Mouse (Mus musculus) adrenal gland, postnatal 14 days (tissue): Measurements from ENCODE around the gene Zc3h4. TPM values are rescaled to one million over a fixed set of nuclear protein-coding genes. Genes with fewer than 3 reads are reported as not detected.
A peak's percentile ranks its signal among the peaks of the same experiment; 100 is the strongest.

ENCODE experiments used
- DNase-seq: peaks from one replicate; pipeline ENCODE4 v3.0.0; 2021; ENCODE audit warnings: mixed read lengths
- total RNA-seq: library from RNA; stranded (reverse); gene quantifications from 2 replicates; pipeline ENCODE4 v1.2.3, GENCODE M21; 2021

The Zc3h4 gene
- total RNA-seq, 1 experiment from 2014 or later = 37.4 TPM

DNA sequence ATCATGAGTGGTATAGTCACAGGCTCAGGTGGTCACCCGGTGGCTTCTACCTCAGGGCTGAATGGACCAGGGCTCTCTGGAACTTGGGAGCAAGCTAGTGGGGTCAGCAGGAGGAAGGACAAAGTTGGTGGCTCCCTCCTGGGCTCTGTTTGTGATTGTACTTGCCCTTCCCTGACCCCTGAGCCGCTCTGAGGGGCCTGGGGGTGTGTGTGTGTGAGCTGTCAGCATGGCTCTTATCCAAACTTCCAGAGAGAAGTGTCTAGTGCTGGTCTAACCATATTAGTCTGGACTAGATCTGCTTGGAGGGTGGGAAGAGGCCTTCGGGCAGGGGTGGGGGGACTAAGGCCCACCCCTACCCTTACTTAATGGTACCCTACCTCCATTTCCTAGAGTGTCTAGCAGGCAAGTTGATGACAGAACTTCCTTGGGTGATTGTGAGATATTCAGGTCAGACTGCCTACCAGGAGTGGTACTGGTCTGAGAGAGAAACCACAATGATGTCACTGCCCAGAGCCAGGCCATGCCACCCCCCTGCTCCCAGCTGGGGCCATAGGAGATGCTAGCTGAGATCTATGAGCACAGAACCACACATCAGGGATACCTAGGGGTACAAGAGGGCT, 32.8 kb downstream of the Zc3h4 start:
- no peak for DNase-seq

- no peak for DNase-seq
These were observed 34.4 kb downstream of the Zc3h4 start for GRCm38 (mm10) chr7:16435088-16435487.

GRCm38 (mm10) chr7:16441241-16441640, 40.5 kb downstream of the Zc3h4 start:
- DNase-seq = no peak

DNA sequence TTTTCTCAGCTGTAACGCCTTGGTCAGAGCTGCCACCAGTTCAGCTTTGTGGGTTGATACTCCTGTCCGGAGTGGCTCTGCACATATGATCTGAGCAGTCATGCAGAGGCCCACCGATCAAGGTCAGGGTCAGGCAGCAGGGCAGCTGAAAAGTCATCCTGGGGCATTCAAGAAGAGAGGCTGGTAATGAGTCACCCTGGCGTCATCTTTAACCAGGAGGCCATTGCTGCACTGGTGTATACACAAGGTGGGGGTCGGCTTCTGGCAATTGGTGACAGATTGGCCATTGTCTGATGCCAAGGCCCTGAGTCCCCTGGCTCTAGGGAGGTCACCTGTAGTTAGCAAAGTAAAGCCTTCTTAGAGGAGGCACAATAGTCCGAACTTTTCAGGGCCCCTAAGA, 50.9 kb downstream of the Zc3h4 start:
- DNase-seq = peak; percentile 64

- DNase-seq = peak; percentile 94
These were observed 51.9 kb downstream of the Zc3h4 start, which contains the start of gene Tmem160 for GRCm38 (mm10) chr7:16452587-16453073. Tmem160 (plus strand) TSS chr7:16452779.

DNA sequence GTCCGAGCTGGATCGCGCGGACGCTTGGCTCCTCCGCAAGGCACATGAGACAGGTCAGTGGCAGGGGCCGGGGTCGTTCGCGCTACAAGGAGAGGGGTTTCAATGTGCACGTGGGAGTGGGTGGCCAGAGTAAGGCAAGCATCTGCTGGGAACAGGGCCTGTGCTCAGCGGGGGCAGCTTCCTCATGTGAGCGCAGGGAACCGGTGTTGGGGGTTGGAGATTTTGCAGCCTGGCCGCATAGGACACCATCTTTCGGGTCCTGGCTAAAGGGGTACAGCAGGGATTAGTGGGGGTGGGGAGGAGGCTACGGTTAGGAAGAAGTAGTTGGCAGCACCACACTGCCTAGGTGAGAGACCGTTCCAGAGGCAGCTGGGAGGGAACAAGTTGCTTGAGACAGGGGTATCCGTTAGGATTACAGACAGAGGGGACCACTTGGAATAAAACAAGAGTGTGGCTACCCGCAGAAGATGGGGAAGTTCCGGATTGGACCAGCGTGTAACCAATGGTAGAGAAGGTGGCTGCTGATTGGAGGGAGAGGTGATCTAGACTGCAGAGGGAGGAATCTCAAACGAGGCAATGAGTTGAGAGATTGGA, 52.5 kb downstream of the Zc3h4 start:
- peak; percentile 72 for DNase-seq

DNA sequence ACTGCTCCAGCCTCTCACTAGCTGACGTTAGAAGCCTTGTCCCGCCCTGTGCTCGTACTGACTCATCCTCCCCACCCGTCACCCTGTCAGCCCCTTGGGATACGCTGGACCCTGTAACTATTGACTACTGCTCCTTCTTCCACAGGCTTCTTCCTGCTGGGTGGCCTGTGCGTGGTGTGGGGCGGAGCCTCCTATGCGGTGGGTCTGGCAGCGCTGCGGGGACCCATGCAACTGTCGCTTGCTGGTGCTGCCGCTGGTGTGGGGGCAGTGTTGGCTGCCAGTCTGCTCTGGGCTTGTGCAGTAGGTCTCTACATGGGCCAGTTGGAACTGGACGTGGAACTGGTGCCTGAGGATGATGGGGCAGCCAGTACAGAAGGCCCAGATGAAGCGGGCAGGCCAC, 54.3 kb downstream of the Zc3h4 start:
- no peak for DNase-seq

- no peak for DNase-seq
These were observed 55.6 kb downstream of the Zc3h4 start for GRCm38 (mm10) chr7:16456289-16456688.

DNA sequence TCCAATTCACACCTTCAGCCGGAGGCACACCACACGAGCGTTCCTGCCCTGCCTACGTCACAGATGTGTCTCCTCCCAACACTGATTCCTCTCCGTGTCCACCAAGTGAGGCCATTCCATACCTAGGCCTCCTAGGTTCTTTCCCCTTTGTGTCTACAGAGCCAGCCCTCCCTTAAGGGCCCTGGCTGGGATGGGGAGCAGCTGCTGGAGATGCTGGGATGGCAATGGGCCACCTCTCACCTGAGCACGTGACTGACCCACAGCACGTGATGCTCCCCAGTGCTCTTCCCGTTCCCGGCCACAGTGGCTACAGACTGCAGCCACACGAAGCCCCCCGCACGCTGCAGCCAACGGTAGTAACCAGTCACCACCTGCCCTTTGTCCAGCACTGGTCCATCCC, 59.9 kb downstream of the Zc3h4 start:
- no peak for DNase-seq

GRCm38 (mm10) chr7:16461151-16461550, 60.4 kb downstream of the Zc3h4 start:
- no peak for DNase-seq

GRCm38 (mm10) chr7:16461705-16462104, 61.0 kb downstream of the Zc3h4 start:
- DNase-seq = no peak

GRCm38 (mm10) chr7:16463214-16463613, 62.5 kb downstream of the Zc3h4 start:
- peak; percentile 85 for DNase-seq

DNA sequence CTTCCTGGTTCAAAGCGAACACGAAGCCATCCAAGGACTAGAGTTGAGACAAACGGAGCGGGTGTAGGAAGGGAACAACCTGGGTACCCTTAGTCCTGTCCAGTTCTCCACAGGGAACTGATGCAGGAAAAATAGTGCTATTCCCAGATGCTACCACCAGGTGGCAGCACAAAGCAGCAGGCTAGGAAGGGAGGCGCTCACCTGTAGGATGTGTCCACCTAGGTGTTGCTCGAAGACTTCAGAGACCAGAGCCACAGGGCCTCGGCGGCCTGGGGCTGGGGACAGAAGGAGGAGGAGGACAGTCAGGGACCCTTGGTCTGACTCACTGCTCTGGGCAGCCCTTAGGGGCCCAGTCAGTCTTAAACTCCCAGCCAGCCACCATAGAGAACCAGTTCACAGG, 64.5 kb downstream of the Zc3h4 start:
- peak; percentile 79 for DNase-seq

DNA sequence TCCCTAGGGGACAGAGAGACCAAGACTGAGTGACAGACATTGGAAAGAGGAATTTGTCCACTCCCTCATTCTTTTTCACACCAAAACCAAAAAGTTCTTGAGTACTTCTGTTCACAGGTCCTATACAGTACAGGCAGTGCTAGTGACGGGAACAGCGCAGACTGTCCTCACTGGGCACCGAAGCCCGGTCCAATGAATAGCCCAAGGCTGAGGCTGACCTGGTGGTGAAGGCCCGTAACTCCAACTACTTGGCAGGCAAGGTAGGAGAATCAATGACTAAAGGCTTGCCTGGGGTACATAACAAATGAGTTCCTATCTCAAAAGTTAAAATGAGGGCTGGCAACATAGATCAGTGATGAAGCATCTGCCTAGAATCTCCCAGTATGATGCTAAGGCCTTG, 64.9 kb downstream of the Zc3h4 start:
- no peak for DNase-seq

GRCm38 (mm10) chr7:16466565-16466964, 65.9 kb downstream of the Zc3h4 start:
- no peak for DNase-seq

GRCm38 (mm10) chr7:16468115-16468514, 67.4 kb downstream of the Zc3h4 start:
- DNase-seq = no peak

- no peak for DNase-seq
These were observed 70.8 kb downstream of the Zc3h4 start for GRCm38 (mm10) chr7:16471549-16471948.

DNA sequence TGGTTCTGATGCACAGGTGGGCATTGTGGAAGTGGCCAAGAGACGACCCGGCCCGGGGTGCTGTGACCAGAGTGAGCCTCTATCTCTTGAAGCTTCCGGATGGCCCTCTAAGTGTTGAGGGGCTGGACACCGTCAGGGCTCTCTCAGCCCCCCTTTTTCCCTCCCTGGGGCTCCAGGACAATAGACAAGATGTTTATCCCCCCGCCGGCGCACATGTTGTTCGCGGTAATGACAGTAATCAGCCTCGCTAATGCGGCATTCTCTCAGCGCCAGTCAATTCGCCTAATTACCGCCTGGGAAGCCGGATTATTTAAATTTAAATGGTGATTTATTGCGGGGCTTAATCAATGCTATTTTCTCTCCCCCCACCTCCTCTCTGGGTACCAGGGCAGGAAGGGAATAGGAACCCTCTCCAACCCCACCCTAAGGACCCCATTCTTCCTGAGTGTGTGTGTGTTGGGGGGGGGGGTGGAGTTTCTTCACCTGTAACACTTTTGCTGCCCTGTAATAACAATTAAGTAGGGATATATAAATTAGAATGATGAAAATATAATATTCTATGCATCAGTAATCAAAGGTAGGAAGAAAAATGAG, 71.5 kb downstream of the Zc3h4 start:
- DNase-seq = no peak

GRCm38 (mm10) chr7:16473847-16474246, 73.1 kb downstream of the Zc3h4 start:
- no peak for DNase-seq

DNA sequence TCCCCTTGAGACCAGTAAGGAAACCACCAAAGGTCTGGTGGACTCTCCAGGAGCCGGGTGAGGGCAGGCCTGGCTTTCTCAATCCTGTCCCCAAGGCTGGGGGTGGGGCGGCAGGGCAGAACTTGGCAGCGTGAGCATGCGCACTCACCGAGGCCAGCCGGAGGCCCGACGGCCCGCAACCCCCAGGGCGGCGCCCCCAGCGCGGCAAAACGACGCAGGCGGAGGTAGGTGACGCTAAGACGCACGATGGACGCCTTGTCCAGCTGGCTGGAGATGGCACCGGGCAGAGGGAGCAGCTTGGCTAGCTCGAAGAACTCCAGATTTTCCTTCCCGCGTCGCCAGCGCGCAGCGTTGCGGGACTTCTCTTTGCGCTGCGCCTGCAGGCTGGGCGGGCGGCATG, 73.7 kb downstream of the Zc3h4 start:
- peak; percentile 73 for DNase-seq

GRCm38 (mm10) chr7:16475321-16475720, 74.6 kb downstream of the Zc3h4 start:
- no peak for DNase-seq

DNA sequence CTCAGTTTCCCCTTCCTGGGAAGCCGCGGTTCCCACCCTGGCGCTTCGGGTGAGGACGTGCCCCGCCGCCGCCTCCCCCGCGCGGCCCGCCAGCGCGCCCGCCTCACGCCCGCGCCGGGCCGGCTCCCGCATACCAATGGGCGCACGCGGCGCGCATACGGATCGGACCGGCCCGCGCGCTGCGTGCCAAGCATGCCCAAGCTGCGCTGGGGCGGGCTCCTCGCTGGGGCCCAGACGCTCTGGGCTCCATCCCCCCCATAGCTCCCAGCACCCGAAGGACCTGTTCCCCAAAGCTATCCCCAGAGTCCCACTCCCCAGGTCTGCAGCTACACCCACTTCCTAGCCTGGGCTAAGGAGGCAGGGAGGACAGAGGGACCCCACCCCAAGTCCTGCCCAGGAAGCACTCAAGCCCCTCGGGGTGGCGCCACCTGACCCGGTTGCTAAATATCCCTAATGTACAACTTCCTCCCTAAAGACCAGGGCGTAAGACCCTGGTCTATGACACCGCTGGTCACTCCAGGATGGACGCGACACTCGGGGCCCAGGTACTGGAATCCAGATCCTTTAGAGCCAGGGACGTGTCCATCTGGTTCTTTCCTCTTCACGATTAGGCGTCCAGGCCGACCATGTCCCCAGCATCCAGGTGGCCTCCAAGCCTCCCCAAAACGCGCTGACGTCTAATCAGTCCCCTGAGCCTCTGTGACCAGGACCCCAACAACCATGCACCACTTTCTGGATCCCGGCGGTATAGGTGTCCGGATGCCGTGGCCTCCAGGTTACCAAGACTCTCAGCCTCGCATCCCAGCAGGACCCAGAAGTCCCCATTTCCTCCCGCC, 75.3 kb downstream of the Zc3h4 start:
- no peak for DNase-seq

- peak; percentile 34 for DNase-seq
These were observed 75.9 kb downstream of the Zc3h4 start for GRCm38 (mm10) chr7:16476600-16476989.
